Mouse (Mus musculus): Measurements from ENCODE around the gene Kalrn. TPM values are rescaled to one million over a fixed set of nuclear protein-coding genes. Genes with fewer than 3 reads are reported as not detected.
A peak's percentile ranks its signal among the peaks of the same experiment; 100 is the strongest.

Kalrn gene
- total RNA-seq, 1 experiment from 2014 or later, result 8.2 TPM

GRCm38 (mm10) chr16:34351575-34352150 lies 221.7 kb downstream of the Kalrn start:
- DNase-seq, result no peak

GRCm38 (mm10) chr16:34347574-34347973 lies 225.8 kb downstream of the Kalrn start:
- no peak for DNase-seq

DNA sequence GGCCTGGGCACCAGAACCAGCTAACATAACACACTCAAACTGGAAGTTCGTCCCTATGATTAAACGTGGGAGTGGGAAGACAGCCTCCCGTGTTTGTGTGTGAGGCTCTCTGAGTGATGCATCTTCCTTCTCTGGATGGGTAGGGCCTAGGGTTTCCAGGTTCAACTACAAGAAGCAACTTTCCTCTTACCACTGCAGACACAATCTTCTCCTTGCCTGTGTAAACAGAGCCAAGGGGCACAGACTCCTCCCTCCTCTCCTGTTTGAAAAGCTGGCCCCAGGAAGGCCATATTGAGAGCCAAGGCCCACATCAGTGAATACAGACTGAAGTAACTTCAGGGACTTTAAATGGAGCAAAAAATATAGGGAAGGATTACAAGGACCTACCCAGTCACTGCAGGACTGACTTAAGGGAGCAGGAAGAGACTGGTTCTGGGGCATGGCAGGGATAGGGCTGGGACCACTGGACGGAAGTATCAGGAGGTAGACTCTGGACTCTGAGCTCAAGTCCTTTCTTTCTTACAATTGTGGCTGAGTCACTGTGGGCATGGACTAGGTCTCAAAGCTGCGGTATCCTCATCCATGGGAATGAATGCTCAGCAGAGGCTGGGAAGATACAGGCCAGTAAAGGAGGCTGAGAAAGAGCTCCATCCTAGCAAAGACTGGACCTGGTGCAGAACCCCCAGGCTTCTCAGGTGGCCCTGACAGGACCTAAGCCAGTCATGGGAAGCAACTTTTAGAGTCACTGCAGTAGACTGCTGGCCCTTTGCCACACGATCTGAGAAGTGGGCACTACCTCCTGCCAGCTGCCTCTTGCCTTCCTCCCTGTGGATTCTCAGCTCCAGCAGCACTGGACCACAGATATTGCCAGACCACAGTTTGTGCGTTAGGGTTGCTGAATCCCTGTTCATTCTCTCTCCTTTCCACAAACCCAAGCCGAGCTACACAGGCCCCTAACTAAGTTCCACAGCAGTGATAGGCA lies 228.1 kb downstream of the Kalrn start:
- no peak for DNase-seq

GRCm38 (mm10) chr16:34343968-34344367 lies 229.4 kb downstream of the Kalrn start:
- DNase-seq, result peak; percentile 37

GRCm38 (mm10) chr16:34343161-34343560 lies 230.2 kb downstream of the Kalrn start:
- no peak for DNase-seq

DNA sequence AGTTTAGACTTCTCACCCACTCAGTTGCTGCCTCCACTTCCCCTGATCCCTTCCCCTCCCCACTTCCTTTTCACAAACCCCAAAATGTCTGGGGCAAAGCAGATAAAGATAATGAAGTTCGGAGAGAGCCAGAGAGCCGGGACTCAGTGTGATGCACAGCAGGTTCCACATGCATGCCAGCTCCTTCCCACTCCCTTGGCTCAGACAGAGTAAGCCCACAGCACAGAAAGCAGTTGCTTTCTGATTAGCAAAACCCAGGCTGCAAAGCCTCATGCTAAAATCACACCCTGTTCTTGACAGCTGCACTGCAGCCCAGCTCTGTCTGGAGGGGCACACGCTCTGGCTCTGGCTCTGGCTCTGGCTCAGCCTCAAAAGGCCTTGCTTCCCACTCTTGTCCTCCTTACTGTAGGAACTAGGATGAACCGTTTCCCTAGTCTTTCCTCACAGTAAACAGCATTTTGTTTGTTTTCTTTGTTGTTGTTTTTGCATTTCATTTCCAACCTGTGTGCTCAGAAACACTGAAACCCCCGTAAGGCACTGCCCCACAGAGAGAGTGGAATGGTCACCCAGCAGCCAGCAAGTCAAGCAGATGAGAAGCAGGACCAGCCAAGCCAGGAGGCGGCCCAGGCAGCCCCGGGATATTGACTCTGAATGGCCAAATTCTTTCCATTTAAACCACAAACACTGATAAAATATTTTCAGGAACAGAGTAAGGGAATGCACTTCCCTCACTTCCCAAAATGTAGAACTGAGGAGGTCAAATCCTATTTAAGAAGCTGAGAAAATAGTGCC lies 230.8 kb downstream of the Kalrn start:
- DNase-seq, result no peak

GRCm38 (mm10) chr16:34334919-34335318 lies 238.4 kb downstream of the Kalrn start:
- DNase-seq, result peak; percentile 40

DNA sequence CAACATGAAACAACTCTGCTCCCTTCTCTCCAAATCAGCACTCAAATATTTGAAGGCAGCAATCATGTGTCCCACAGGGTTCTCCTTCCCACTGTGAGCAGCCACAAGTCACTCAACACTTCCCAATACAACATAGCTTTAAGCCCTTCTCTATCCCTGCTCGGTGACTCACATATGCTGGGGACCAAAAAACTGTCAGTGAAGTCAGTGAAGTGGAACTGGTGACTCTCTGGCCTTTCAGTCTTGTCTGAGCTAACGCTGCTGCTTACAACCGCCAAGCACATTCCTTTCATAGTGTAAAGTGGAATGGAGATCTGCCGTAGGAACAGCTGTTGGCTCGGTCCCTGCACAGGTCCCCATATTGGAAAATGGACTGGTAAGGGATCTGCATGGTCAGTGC lies 241.7 kb downstream of the Kalrn start:
- DNase-seq, result no peak

GRCm38 (mm10) chr16:34329876-34330275 lies 243.5 kb downstream of the Kalrn start:
- no peak for DNase-seq

- no peak for DNase-seq
Measured at GRCm38 (mm10) chr16:34329431-34329873, 243.9 kb downstream of the Kalrn start.

DNA sequence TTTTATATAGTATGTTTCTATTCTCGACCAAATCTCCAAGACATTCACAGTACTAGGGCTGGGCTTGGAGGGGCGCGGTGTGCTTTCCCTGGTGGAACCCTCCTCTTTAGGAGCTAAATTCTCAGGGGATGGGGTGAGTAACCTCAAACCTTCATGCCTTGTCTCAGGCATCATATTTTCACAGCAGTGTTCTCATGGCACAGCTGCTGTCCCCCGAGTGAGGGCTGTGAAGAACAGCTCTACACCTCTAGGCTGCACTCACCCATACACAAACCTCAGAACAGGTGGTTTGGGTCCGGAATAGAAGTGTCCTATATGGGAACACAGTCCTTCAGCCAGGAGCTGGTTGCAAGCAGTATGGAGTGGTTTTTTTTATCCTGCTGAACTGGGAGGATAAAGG lies 245.4 kb downstream of the Kalrn start:
- DNase-seq, result no peak

- no peak for DNase-seq
Measured at GRCm38 (mm10) chr16:34325869-34326268, 247.5 kb downstream of the Kalrn start.

- DNase-seq, result no peak
Measured at GRCm38 (mm10) chr16:34325161-34325560, 248.2 kb downstream of the Kalrn start.

DNA sequence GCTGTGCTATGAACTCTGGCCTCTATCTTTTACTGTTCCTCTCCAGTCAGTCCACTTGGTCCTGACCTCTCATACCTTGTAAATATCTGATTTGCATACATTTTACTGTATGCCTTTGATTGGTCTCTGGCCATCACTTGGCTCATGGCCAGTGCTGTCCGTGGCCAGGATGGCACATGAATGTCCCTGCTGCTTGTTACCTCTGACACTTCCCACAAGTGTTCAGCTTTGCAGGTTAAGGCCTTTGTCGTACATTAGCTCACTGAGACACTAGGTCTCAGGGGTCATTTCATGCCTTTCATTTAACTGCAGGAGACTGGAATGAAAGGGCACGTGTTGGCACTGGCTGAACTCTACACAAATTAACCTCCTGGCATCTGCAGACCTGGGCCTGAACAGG lies 248.6 kb downstream of the Kalrn start:
- no peak for DNase-seq

GRCm38 (mm10) chr16:34323496-34323895 lies 249.8 kb downstream of the Kalrn start:
- no peak for DNase-seq

GRCm38 (mm10) chr16:34322546-34322945 lies 250.8 kb downstream of the Kalrn start:
- peak; percentile 60 for DNase-seq

- no peak for DNase-seq
Measured at GRCm38 (mm10) chr16:34321066-34321790, 252.1 kb downstream of the Kalrn start.

DNA sequence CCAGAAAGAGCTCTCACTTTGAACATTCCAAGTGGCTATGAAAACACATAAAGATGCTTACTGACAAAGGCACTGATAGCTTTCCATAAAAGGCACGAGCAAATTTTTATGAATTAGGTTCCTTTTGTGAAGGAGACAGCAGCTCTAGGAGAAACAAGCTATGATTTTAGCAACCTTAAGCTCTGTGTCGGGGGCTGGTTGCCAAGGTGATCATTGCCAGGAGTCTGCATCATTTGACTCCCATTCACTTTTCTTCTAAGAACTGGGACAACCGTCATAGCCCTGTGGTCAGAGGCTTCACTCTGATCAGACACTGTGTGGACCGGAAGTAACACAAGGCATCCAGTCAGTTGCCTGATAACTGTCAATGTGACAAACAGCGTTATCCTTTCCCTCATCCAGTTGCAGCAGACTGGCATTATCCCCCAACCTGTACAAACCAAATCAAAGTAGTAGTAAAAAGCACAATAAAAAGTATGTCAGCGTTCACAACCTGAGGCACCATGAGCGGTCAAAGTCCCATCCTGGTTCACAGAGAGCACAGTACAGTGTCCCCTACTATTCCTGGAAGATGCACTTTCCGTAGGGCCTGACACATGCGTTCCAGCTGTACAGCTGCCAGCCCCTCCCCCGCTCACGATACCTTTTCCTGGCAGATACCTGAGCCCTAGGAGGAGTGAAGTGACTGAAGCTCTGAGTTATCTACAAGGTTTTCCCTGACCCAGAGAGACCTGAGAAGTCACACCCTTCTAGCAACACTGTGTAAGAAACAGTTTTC lies 253.1 kb downstream of the Kalrn start:
- DNase-seq, result no peak

- DNase-seq, result no peak
Measured at GRCm38 (mm10) chr16:34317110-34317509, 256.2 kb downstream of the Kalrn start.

- no peak for DNase-seq
Measured at GRCm38 (mm10) chr16:34316253-34316652, 257.1 kb downstream of the Kalrn start.

DNA sequence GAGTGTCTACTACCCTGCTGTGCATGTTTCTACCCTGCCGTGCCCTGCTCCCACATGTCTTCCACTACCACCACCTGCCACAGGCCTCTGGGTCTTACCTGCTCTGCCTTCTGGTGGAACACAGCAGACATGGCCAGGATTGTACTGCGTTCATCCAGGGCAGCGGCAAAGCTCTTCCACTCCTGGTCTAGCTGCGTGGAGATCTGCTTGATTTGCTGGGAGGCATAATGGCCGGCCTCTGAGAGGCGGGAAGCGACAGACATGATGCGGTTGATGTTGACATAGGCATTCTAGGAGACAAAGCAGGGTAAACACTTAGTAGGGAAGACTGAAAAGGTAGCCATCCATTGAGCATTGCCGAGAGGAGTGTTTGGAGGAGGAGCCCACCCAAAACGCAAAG lies 259.3 kb downstream of the Kalrn start:
- DNase-seq, result no peak

All from adrenal gland, postnatal 25 days (tissue).